Mouse (Mus musculus): Measurements from ENCODE around the gene Hdhd5.

GRCm38 (mm10) chr6:120496544-120496943, 34.6 kb downstream of the Hdhd5 start:
- TF ChIP-seq CTCF (IDR thresholded peaks at IDR 0.05; ENCODE audit: low read depth) (no peak), EP300 (IDR thresholded peaks at IDR 0.05; ENCODE audit: low read depth) (no peak)

Data from liver, postnatal 0 days (tissue).